Mouse (Mus musculus) CH12.LX (cell line): Measurements from ENCODE around the gene Thbs1. TPM values are rescaled to one million over a fixed set of nuclear protein-coding genes. Genes with fewer than 3 reads are reported as not detected.

ENCODE experiments used
- DNase-seq: peaks from one replicate; pipeline ENCODE4 v3.0.0-alpha.2; 2013; ENCODE audit errors: extremely low read depth
- H3K27ac ChIP-seq: 2 replicates; pipeline ENCODE4 v1.5.1; 2012; ENCODE audit warnings: low read depth, mild to moderate bottlenecking, control low read depth, moderate library complexity; ENCODE audit not compliant: insufficient read depth
- H3K27me3 ChIP-seq: replicated peaks from 2 replicates; pipeline ENCODE3; 2012; ENCODE audit warnings: inconsistent platforms
- H3K36me3 ChIP-seq, 2 experiments: replicated peaks in 1 of 2; 2 replicates each; pipeline versions ENCODE3 to v1.6.1; 2012; ENCODE audit warnings: inconsistent platforms in 1 of 2, low read length in 1 of 2, mild to moderate bottlenecking in 1 of 2, mixed read lengths in 1 of 2, moderate library complexity in 1 of 2; ENCODE audit not compliant: control insufficient read depth in 1 of 2, insufficient read depth in 1 of 2
- H3K4me1 ChIP-seq, 2 experiments: 2 replicates each; pipeline ENCODE4 v1.6.1; 2012; ENCODE audit warnings: inconsistent platforms in 1 of 2, moderate library complexity in 1 of 2; ENCODE audit not compliant: insufficient read depth in 2 of 2, control insufficient read depth in 1 of 2
- H3K4me2 ChIP-seq: 2 replicates; pipeline ENCODE4 v1.6.1; 2012; ENCODE audit warnings: low read depth, mild to moderate bottlenecking, control low read depth; ENCODE audit not compliant: poor library complexity, insufficient read depth, severe bottlenecking
- H3K4me3 ChIP-seq, 3 experiments: fragments of 150-350 bp in 1 of 3; sonication (generic) in 1 of 3; replicated peaks in 1 of 3; 2 replicates each; pipeline versions ENCODE3 to v1.5.1; 2011 to 2012; ENCODE audit warnings: low read depth in 2 of 3, low read length in 2 of 3, mild to moderate bottlenecking in 2 of 3, moderate library complexity in 2 of 3, control low read depth in 1 of 3, improper control_type of control experiment in 1 of 3, inconsistent platforms in 1 of 3, mixed read lengths in 1 of 3; ENCODE audit not compliant: poor library complexity in 1 of 3
- H3K79me2 ChIP-seq: replicated peaks from 2 replicates; pipeline ENCODE4 v1.6.1; 2012; ENCODE audit warnings: mild to moderate bottlenecking, moderate library complexity; ENCODE audit not compliant: control insufficient read depth, poor library complexity, insufficient read depth, severe bottlenecking; ENCODE audit errors: extremely low read depth
- H3K9ac ChIP-seq: 2 replicates; pipeline ENCODE4 v1.6.1; 2012; ENCODE audit warnings: low read depth, mild to moderate bottlenecking, control low read depth, moderate library complexity; ENCODE audit not compliant: insufficient read depth
- H3K9me3 ChIP-seq: replicated peaks from 2 replicates; pipeline ENCODE3; 2012; ENCODE audit warnings: low read length, inconsistent platforms, mixed read lengths
- BHLHE40 ChIP-seq: IDR thresholded peaks from 2 replicates; pipeline ENCODE4 v1.6.1; 2011; ENCODE audit warnings: mild to moderate bottlenecking, low read depth, low read length, improper control_type of control experiment
- CHD1 ChIP-seq: IDR thresholded peaks from 2 replicates; pipeline ENCODE4 v1.6.1; 2012; ENCODE audit warnings: low read depth, low read length, improper control_type of control experiment, inconsistent platforms
- ETS1 ChIP-seq: conservative IDR thresholded peaks from 2 replicates; pipeline ENCODE4 v1.6.1; 2012; ENCODE audit warnings: low read depth, mild to moderate bottlenecking, inconsistent platforms, low read length, improper control_type of control experiment, moderate library complexity
- GABPA ChIP-seq: IDR thresholded peaks from 2 replicates; pipeline ENCODE4 v1.6.1; 2012; ENCODE audit warnings: low read depth, low read length, improper control_type of control experiment, inconsistent platforms; ENCODE audit not compliant: insufficient replicate concordance
- HCFC1 ChIP-seq: IDR thresholded peaks from 2 replicates; pipeline ENCODE4 v1.6.1; 2012; ENCODE audit warnings: low read depth, mild to moderate bottlenecking, inconsistent platforms, low read length, improper control_type of control experiment
- IRF4 ChIP-seq: IDR thresholded peaks from 2 replicates; pipeline ENCODE4 v1.6.1; 2014; ENCODE audit warnings: low read depth, mild to moderate bottlenecking, inconsistent platforms, low read length, improper control_type of control experiment
- MAFK ChIP-seq: IDR thresholded peaks from 2 replicates; pipeline ENCODE4 v1.6.1; 2011; ENCODE audit warnings: low read length, improper control_type of control experiment; ENCODE audit not compliant: insufficient replicate concordance
- MAX ChIP-seq: IDR thresholded peaks from 2 replicates; pipeline ENCODE4 v1.6.1; 2011; ENCODE audit warnings: low read length, improper control_type of control experiment
- MXI1 ChIP-seq: IDR thresholded peaks from 2 replicates; pipeline ENCODE4 v1.6.1; 2011; ENCODE audit warnings: mild to moderate bottlenecking, low read depth, low read length, improper control_type of control experiment
- MYC ChIP-seq: IDR thresholded peaks from 2 replicates; pipeline ENCODE4 v1.6.1; 2011; ENCODE audit warnings: low read depth, mild to moderate bottlenecking, improper control_type of control experiment, low read length
- PAX5 ChIP-seq: IDR thresholded peaks from 2 replicates; pipeline ENCODE4 v1.6.1; 2012; ENCODE audit warnings: low read length, inconsistent platforms, mixed read lengths
- POLR2A ChIP-seq: IDR thresholded peaks from 2 replicates; pipeline ENCODE4 v1.6.1; 2011; ENCODE audit warnings: low read depth, mild to moderate bottlenecking, improper control_type of control experiment, low read length
- RCOR1 ChIP-seq: conservative IDR thresholded peaks from 2 replicates; pipeline ENCODE4 v1.6.1; 2012; ENCODE audit warnings: low read depth, mild to moderate bottlenecking, inconsistent platforms, low read length, improper control_type of control experiment
- USF1 ChIP-seq: IDR thresholded peaks from 2 replicates; pipeline ENCODE4 v1.6.1; 2014; ENCODE audit warnings: low read depth, mild to moderate bottlenecking, inconsistent platforms, low read length, improper control_type of control experiment
- ZC3H11A ChIP-seq: IDR thresholded peaks from 2 replicates; pipeline ENCODE4 v1.6.1; 2012; ENCODE audit warnings: low read depth, mild to moderate bottlenecking, inconsistent platforms, low read length, improper control_type of control experiment
- ZMIZ1 ChIP-seq: IDR thresholded peaks from 2 replicates; pipeline ENCODE4 v1.6.1; 2012; ENCODE audit warnings: low read depth, mild to moderate bottlenecking, inconsistent platforms, low read length, improper control_type of control experiment
- dilution Hi-C: fragments of 300-500 bp; cut with MboI; formaldehyde crosslinking; loops from 2 replicates; pipeline ENCODE4 v1.14.3; 2020; ENCODE audit warnings: low sequenced_read_pairs; ENCODE audit not compliant: extremely low pct_unique_long_range_greater_than_20kb, extremely low pct_ligation_motif_present
- in situ Hi-C: fragments of 300-500 bp; cut with MboI; formaldehyde crosslinking; loops from 3 replicates; pipeline ENCODE4 v1.14.3; 2019; ENCODE audit warnings: low sequenced_read_pairs, low pct_ligation_motif_present, low pct_unique_long_range_greater_than_20kb, mixed read lengths
- polyA plus RNA-seq: library from polyadenylated mRNA; unstranded; fragments of >175 nt; gene quantifications from 2 replicates; pipeline ENCODE4 v1.2.1, GENCODE M21; 2012; ENCODE audit warnings: low read depth; ENCODE audit not compliant: insufficient read length
- total RNA-seq, 2 experiments: library from RNA; depleted of rRNA; stranded (reverse); fragments of 300-350 nt in 1 of 2; fragments of >200 nt in 1 of 2; gene quantifications; 2 replicates each; pipeline ENCODE4 v1.2.3; 2012 to 2014

Gene Thbs1
- total and polyA plus RNA-seq, 3 experiments, result 0.03 TPM; not detected in 2

- dilution Hi-C loops, result no loop called here
- in situ Hi-C loops, result no loop called here
- Histone ChIP-seq H3K36me3 (no peaks in the 10 kb centered on the region), H3K4me3 (no peak overlapping the region), H3K4me2 (no peak overlapping the region), H3K9me3 (no peaks in the 10 kb centered on the region), H3K4me1 (peaks cover 0 to 5% of the 10 kb centered on the region in 2 experiments; a peak in 1 of 4 replicates), H3K79me2 (no peaks in the 10 kb centered on the region), H3K27ac (no peak overlapping the region), H3K9ac (no peak overlapping the region), H3K27me3 (no peaks in the 10 kb centered on the region)
- no peak for DNase-seq
- TF ChIP-seq MYC (no peak), RCOR1 (no peak), USF1 (no peak)
Observed at GRCm38 (mm10) chr2:118087044-118087726, 24.5 kb upstream of the Thbs1 start.

- in situ Hi-C loops (no loop called here), dilution Hi-C loops (no loop called here)
- no peak for DNase-seq
- H3K4me1 ChIP-seq, result no peaks in the 10 kb centered on the region; a peak in 1 of 4 replicates
- no peaks in the 10 kb centered on the region for H3K9me3 ChIP-seq
- H3K36me3 ChIP-seq, result no peaks in the 10 kb centered on the region
- no peaks in the 10 kb centered on the region for H3K79me2 ChIP-seq
- TF ChIP-seq MAX (no peak), ZMIZ1 (no peak), PAX5 (no peak)
- no peaks in the 10 kb centered on the region for H3K27me3 ChIP-seq
- H3K27ac ChIP-seq, result no peak overlapping the region
- H3K4me2 ChIP-seq, result no peak overlapping the region
- no peak overlapping the region for H3K9ac ChIP-seq
- no peak overlapping the region for H3K4me3 ChIP-seq
Observed at GRCm38 (mm10) chr2:118091226-118091625, 20.4 kb upstream of the Thbs1 start.

- Histone ChIP-seq H3K9ac (no peak overlapping the region), H3K4me3 (no peak overlapping the region), H3K27ac (no peak overlapping the region), H3K9me3 (no peaks in the 10 kb centered on the region), H3K27me3 (no peaks in the 10 kb centered on the region), H3K79me2 (no peaks in the 10 kb centered on the region), H3K4me2 (no peak overlapping the region), H3K4me1 (no peaks in the 10 kb centered on the region; a peak in 1 of 4 replicates), H3K36me3 (no peaks in the 10 kb centered on the region)
- in situ Hi-C loops, result no loop called here
- DNase-seq, result no peak
- TF ChIP-seq POLR2A, result no peak
- TF ChIP-seq IRF4, result no peak
- no peak for TF ChIP-seq ZC3H11A
- no peak for TF ChIP-seq MAFK
- no peak for TF ChIP-seq ETS1
- TF ChIP-seq MAX, result no peak
- TF ChIP-seq MXI1, result no peak
- TF ChIP-seq HCFC1, result no peak
- no peak for TF ChIP-seq BHLHE40
- no peak for TF ChIP-seq CHD1
- no peak for TF ChIP-seq GABPA
- dilution Hi-C loops, result no loop called here
Observed at GRCm38 (mm10) chr2:118099104-118099503, 12.6 kb upstream of the Thbs1 start.
